Mouse (Mus musculus) kidney, adult 2 months (tissue): ENCODE measurements around the gene Ikbke.

Experiments
- CTCF ChIP-seq: fragments of 200-500 bp; conservative IDR thresholded peaks from 2 replicates; pipeline ENCODE4 v1.5.1; 2011; ENCODE audit warnings: low read depth, mild to moderate bottlenecking, control low read depth, low read length, moderate library complexity, mixed read lengths; ENCODE audit not compliant: insufficient read depth, insufficient read length
- POLR2A ChIP-seq: fragments of 200-500 bp; IDR thresholded peaks from one replicate; pipeline ENCODE4 v1.6.1; 2011; ENCODE audit warnings: low read depth, low read length, control low read depth

GRCm38 (mm10) chr1:131223345-131223744, 56.1 kb downstream of the Ikbke start:
- TF ChIP-seq POLR2A, result no peak
- no peak for TF ChIP-seq CTCF
